Mouse (Mus musculus): ENCODE results near the gene Zfp105. TPM values are rescaled to one million over a fixed set of nuclear protein-coding genes. Genes with fewer than 3 reads are reported as not detected.

Gene Zfp105
- polyA plus RNA-seq, 1 experiment from 2014 or later = 23.1 TPM

- peak within 1 kb of the TSS; percentile 90 for H3K4me2 ChIP-seq (ENCODE audit: low read length)
- WGBS = under 1% methylated on average over 63 of the region's 64 CpGs
- no peaks in the 10 kb centered on the region for H3K36me3 ChIP-seq (ENCODE audit: control insufficient read depth, insufficient read depth)
- H3K27me3 ChIP-seq (replicated peaks; ENCODE audit: control insufficient read depth, insufficient read depth, low read length) = no peaks in the 10 kb centered on the region
- peak within 1 kb of the TSS; percentile 62 for H3K27ac ChIP-seq (ENCODE audit: low read length)
- H3K4me1 ChIP-seq (replicated peaks; ENCODE audit: control insufficient read depth, insufficient read depth, low read length) = peaks cover 13% of the 10 kb centered on the region
- peak within 1 kb of the TSS; percentile 70 for H3K9ac ChIP-seq (replicated peaks; ENCODE audit: low read depth, low read length)
- H3K9me3 ChIP-seq (ENCODE audit: control insufficient read depth, low read length) = no peaks in the 10 kb centered on the region
- H3K4me3 ChIP-seq (replicated peaks; ENCODE audit: low read length) = peak within 1 kb of the TSS; percentile 66
- ATAC-seq = peak; percentile 98
Measured at GRCm38 (mm10) chr9:122950643-122951475, 28.0 kb downstream of the Zfp105 start, which contains the start of the genes 1110059G10Rik and Kif15. TSS of gene 1110059G10Rik (minus strand) at chr9:122951000. TSS of gene Kif15 (plus strand) at chr9:122951046.

Other genes starting within 250 kb of the Zfp105 start
- not detected in 2 replicates for gene Topaz1, start 175.7 kb upstream of the Zfp105 start, polyA plus RNA-seq (2015; fragmentation: Nextera tagmentation; extraction: Ambion mirVana)
- 7.8 and 9.3 TPM in 2 replicates for gene Tcaim, start 117.5 kb upstream of the Zfp105 start, polyA plus RNA-seq (2015; fragmentation: Nextera tagmentation; extraction: Ambion mirVana)
- 0.99 TPM in 1 of 2 replicates, not detected in the other for gene Gm35549, start 79.0 kb upstream of the Zfp105 start, polyA plus RNA-seq (2015; fragmentation: Nextera tagmentation; extraction: Ambion mirVana)
- gene Zfp445, start 57.1 kb upstream of the Zfp105 start, polyA plus RNA-seq (2015; fragmentation: Nextera tagmentation; extraction: Ambion mirVana) = 132 and 142 TPM in 2 replicates
- 3.2 and 5.8 TPM in 2 replicates for gene Zkscan7, start 37.4 kb upstream of the Zfp105 start, polyA plus RNA-seq (2015; fragmentation: Nextera tagmentation; extraction: Ambion mirVana)
- gene 1110059G10Rik, start 27.9 kb downstream of the Zfp105 start, polyA plus RNA-seq (2015; fragmentation: Nextera tagmentation; extraction: Ambion mirVana) = 32.9 and 34.0 TPM in 2 replicates
- 26.1 and 26.8 TPM in 2 replicates for gene Kif15, start 28.0 kb downstream of the Zfp105 start, polyA plus RNA-seq (2015; fragmentation: Nextera tagmentation; extraction: Ambion mirVana)
- 21.5 and 23.3 TPM in 2 replicates for gene Tmem42, start 98.3 kb downstream of the Zfp105 start, polyA plus RNA-seq (2015; fragmentation: Nextera tagmentation; extraction: Ambion mirVana)
- 0.35 and 0.73 TPM in 2 replicates for gene Tgm4, start 111.7 kb downstream of the Zfp105 start, polyA plus RNA-seq (2015; fragmentation: Nextera tagmentation; extraction: Ambion mirVana)
- gene Zdhhc3, start 190.1 kb downstream of the Zfp105 start, polyA plus RNA-seq (2015; fragmentation: Nextera tagmentation; extraction: Ambion mirVana) = 82.1 and 90.0 TPM in 2 replicates
- 95.7 and 97.8 TPM in 2 replicates for gene Exosc7, start 190.1 kb downstream of the Zfp105 start, polyA plus RNA-seq (2015; fragmentation: Nextera tagmentation; extraction: Ambion mirVana)
- 0.35 and 0.76 TPM in 2 replicates for gene Clec3b, start 227.9 kb downstream of the Zfp105 start, polyA plus RNA-seq (2015; fragmentation: Nextera tagmentation; extraction: Ambion mirVana)

Data from forebrain, embryonic 16.5 days (tissue).